Mouse (Mus musculus) cerebellum, adult 9-10 months (tissue): Measurements from ENCODE around the gene Hcrtr1.

Experiments
- DNase-seq: peaks from one replicate; pipeline ENCODE4 v3.0.0; 2022

The Hcrtr1 gene

DNA sequence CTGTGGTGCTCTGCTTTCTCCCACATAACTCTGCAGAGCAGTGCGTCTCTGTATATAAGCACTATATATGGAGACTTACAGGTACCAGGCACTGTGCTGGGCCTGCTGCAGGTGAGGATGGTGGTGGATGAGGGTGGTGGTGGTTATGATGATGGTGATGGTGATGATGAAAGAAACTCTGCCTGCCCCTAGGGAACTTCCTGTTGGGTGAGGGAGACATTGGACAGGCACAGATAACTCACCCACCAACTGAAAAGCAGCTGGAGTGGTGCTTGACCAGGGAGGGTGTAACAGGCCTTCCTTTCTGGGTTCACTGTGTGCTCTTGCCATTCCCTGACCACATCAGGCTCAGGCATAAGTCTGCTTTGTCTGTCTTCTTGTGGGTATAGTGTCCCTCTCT lies 26.4 kb downstream of the Hcrtr1 start:
- no peak for DNase-seq

DNA sequence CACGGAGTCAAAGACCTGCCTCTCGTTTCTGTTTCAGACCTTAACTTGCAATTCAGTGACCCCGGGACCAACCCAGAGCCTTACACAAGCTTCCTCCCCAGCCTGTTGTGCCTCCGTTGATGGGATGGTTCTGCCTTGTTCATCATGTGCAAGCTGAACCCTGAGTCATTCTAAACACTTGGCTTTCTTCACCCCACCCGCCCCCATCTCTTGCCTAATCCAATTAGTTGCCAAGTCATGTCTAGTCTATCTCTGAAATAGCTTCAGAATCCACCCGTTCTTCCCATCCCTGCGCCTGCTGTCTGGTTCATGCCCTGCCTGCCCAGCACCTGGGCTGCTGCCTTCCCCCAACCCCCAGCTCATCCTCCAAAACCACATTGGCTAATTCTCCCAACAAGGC lies 26.9 kb downstream of the Hcrtr1 start:
- DNase-seq, result no peak

DNA sequence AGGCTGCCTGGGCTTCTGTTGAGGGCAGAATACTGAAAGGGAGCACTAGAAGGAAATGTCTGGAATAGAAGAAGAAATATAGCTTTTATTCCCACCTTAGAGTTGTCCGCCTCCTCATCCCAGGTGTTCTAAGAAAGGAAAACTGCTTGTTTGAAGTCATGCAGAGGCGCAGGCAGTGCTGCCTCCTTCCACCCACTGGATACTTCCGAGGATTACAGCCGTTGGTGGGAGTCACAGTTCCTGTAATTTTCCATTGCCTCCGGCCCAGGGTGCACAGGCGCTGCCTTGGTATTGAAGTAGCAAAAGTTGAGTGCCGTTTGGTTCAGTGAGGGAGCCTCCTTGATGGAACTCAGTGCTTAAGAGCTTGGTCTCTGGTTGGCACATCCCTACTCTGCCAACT lies 29.1 kb downstream of the Hcrtr1 start:
- no peak for DNase-seq

DNA sequence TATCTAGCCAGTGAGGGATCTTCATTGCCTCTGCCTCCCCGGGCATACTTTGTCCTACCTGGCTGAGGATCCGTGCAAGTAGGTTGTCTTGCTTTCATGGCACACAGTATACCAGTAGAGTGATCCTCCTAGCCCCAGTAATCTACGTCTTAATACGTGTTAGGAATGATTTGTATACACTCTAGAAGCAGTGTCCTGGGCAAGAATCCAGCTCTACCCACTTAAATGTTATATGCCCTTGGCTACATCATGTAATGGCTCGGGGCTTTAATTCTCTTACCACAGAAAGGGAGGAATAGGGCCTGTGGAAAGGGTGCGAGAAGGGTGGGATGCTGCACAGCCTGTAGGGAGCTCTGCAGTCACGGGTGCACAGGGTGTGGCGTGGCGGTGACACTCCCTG lies 29.5 kb downstream of the Hcrtr1 start:
- no peak for DNase-seq

DNA sequence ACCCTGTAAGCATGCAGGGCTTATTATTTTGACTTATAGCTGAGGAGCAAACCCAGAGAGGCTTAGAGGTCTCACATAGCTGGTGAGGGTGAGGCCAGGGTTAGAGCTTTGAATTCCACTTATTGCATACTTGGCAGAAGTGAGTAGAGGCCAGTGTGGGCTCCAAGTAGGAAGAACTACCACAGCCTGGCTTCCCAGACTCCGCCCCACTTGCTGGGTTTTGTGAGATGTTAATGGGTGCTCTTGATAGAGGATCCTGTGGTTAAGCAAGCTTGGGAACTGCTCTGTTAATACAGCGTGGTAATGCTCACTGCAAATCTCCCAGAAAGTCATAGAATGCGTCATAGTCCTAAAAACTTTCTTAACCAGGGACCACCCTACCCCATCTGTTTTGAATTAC lies 30.2 kb downstream of the Hcrtr1 start:
- DNase-seq, result no peak

DNA sequence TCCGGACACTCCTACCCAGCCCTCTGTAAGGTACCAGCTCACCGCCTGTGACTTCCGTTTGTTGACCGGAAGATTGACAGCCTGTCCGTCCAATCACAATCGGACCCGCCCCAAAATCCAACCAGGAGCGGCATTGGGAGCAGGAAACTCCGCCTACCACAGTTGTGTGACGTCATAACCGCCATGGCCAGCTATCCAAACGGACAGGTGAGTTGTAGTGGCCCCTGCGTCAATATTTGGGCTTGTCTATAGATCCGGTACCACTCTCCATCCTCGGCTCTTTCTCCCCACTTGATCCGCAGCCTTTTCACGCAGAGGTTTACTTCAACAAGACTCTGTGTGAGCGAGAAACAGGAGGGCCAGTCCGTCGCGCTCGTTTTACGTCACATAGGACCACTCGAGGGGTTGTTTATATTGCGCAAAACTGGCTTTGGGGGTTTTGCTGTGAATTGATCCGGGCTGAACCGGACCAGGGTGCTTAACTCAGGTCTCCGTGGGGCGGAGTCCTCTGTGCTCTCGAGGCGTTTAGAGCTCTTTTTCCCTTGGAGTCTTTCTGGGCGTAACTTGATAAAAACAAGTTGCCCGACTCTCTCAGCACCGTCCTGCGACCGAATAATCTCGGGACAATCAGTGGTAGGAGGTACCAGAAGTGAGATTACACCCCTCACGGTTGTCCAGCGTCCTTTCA lies 31.6 kb downstream of the Hcrtr1 start:
- DNase-seq, result peak; percentile 100

GRCm38 (mm10) chr4:130107065-130107443 lies 32.1 kb downstream of the Hcrtr1 start:
- DNase-seq, result no peak

- no peak for DNase-seq
Measured at GRCm38 (mm10) chr4:130104584-130104983, 34.6 kb downstream of the Hcrtr1 start.

- DNase-seq, result no peak
Measured at GRCm38 (mm10) chr4:130103632-130104031, 35.5 kb downstream of the Hcrtr1 start.

DNA sequence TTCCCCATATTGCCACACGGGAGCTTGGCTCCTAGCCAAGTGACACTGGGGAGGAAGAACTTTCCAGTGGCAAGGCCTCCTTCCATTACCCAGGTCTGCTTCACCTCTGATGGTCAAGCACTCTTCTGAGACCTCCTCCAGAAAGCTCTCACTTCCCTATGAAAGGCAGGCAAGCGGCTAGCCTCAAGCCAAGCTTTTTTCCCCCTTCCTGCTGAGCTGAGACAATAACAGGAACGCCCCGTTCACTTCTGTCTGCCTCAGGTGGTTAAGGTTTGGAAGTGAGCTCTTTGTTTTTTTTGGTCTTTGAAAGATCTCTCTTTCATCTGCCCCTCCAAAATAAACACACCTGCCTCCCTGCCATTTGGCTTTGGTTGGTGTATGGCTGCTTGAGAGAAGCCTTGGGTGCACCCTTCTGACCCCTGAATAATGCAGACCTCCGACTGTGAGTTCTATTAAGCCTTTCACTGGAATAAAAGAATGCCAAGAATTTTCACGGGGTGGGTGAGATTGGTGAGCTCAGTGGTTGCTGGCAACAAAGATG lies 37.0 kb downstream of the Hcrtr1 start, which contains the start of gene Pef1:
Pef1 (plus strand) TSS at position 448 of the 541 bp plus-strand sequence.
- DNase-seq, result no peak

GRCm38 (mm10) chr4:130101183-130101582 lies 38.0 kb downstream of the Hcrtr1 start:
- no peak for DNase-seq

DNA sequence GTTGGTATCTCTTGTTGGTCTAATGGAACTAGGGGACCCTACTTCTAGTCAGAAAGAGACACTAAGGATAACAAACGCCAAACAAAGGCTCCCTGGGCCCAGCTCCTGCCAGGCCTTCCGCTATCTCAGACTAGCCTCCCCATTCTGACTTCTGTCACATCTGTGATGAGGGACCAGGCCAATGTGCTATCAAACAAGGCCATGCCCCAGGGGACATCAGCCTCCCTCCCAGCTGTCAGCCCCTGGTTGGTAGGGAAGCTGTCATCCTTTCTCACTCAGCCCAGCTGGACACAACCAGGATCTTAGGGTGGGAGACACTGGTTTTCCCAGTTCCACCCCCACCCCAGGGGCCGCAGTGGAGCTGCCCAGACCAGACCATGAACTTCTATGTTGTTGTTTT lies 44.0 kb downstream of the Hcrtr1 start:
- DNase-seq, result no peak

DNA sequence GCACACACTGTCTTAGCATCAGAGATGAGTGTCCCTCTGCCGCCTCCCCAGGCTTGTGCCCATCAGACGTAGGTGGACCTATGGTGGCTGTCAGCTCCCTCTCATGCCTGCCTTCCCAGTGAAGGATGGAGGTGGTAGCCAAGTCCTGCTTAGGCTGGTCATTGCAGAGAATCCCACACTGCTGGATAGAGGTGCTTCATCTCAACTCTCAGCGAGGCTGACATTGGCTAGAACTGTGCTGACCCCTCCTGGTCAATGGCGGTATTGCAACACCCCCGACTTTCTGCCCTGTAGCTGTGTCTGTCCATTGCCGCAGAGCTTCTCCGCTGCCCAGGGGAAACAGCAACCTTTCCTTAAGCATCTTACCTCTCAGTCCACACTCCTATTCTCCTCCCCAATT lies 51.9 kb downstream of the Hcrtr1 start:
- DNase-seq, result peak; percentile 97

- DNase-seq, result no peak
Measured at GRCm38 (mm10) chr4:130085246-130085820, 53.8 kb downstream of the Hcrtr1 start.

DNA sequence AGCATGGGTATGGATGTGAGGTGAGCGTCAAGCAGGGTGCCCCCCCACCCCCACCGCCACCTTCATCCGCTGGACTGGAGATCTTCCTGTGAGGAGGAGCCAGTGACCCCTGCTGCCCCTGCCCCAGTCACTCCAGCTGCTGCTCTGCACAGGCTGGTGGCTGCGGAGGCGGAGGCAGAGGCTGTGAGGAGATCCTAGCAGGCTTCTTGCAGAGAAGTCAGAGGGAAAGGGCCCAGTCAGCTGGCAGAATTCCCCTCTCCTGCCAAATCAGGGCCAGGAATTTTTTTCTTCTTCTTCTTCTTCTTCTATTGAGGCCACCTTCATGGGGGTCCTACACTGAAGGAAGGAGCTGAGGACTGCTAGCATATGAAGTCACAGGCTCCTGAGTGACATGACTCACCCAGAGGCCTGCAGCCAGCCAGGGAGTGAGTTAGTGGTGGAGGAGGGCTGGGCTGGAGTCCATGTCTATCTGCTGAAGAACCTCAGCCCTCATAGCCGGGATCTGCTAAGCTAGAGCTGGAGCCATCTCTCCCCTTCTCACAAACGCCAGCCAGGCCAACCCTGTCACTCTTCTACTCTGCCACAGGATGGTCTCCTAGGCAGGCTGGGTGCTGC lies 54.7 kb downstream of the Hcrtr1 start:
- DNase-seq, result no peak

DNA sequence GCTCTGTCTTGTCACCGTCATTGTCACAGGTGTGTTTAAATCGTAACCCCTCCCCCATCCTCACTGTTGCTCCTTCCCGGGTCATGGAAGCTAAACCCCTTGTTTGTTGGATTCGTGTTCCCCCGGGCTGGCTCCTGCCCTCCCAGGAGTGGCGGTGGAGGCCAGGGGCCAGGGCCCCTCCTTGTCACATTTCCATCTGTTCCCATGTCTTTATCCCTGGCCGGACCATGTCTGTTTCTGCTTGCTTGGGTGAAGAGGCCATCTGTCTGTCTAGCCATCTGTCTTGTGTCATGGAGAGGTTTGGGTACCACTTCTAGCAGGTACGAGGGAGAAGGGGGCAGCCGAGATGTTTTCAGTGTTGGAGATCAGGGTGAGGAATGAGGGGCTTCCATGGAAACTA lies 56.9 kb downstream of the Hcrtr1 start:
- DNase-seq, result no peak

DNA sequence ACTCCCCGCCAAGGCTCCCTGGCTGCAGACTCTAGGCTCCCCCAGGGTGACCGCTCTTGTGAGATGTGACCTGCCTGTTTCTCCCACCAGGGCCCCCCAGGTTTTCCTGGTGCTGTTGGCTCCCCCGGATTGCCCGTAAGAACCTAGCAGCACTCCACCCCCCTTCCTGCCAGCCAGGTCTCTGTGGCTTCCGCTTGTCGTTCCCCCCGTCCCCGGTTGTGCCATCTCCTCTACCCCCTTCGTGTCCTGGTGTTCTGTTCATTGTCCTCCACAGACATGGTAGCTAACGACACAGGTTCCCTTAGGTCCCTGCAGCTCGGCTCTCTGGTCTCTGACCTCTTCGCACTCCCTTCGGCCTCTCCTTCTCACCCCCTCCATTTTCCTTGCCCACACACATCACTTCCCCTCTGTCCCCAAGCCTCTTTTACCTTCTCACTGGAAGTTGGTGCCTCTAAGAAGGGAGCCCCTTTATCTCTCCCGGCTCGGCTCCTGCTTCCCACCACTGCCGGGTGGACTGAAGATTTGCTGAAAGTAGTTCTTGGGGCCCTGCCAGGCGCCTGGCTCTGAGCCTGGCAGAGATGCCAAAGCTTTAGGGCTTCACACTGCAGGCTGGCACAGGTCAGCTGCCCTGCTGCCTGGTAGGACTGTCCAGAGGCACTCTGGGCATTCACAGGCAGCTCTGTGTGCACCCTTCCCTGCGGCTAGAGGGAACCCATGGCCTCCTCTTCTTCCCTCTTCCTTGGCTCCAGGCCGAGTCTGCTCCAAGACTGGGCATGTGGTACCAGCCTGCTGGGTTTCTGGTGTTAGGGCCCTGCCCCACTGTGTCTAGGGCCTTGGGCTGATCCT lies 57.6 kb downstream of the Hcrtr1 start:
- peak; percentile 80 for DNase-seq
